Mouse (Mus musculus) heart, adult 9 months (tissue): ENCODE data around the gene Kdm2a.
A peak's percentile ranks its signal among the peaks of the same experiment; 100 is the strongest.

Experiments used
- DNase-seq, 2 experiments: peaks; one replicate each; pipeline ENCODE4 v3.0.0; 2022; ENCODE audit warnings: low spot score in 2 of 2

Kdm2a gene

GRCm38 (mm10) chr19:4299574-4300270, 98.4 kb downstream of the Kdm2a start:
- no peak for DNase-seq

GRCm38 (mm10) chr19:4299126-4299525, 99.0 kb downstream of the Kdm2a start:
- DNase-seq, result no peak

- no peak for DNase-seq
Measured at GRCm38 (mm10) chr19:4298322-4299121, 99.6 kb downstream of the Kdm2a start.

GRCm38 (mm10) chr19:4297851-4298250, 100.2 kb downstream of the Kdm2a start:
- DNase-seq, result no peak

- no peak for DNase-seq
Measured at GRCm38 (mm10) chr19:4296611-4297010, 101.5 kb downstream of the Kdm2a start.

- DNase-seq, result no peak
Measured at GRCm38 (mm10) chr19:4295391-4295790, 102.7 kb downstream of the Kdm2a start.

- peak; percentile 82 to 89 for DNase-seq
Measured at GRCm38 (mm10) chr19:4294381-4295097, 103.5 kb downstream of the Kdm2a start.

- no peak for DNase-seq
Measured at GRCm38 (mm10) chr19:4291161-4291560, 106.9 kb downstream of the Kdm2a start.

GRCm38 (mm10) chr19:4290749-4291148, 107.3 kb downstream of the Kdm2a start:
- no peak for DNase-seq

- DNase-seq, result peak in 1 of 2 experiments; percentile 28
Measured at GRCm38 (mm10) chr19:4283653-4284052, 114.4 kb downstream of the Kdm2a start.

- peak; percentile 86 to 87 for DNase-seq
Measured at GRCm38 (mm10) chr19:4282898-4283553, 115.1 kb downstream of the Kdm2a start, which contains the start of gene Ankrd13d. Gene Ankrd13d (minus strand): TSS chr19:4283137.

GRCm38 (mm10) chr19:4280425-4280824, 117.7 kb downstream of the Kdm2a start:
- DNase-seq, result no peak

GRCm38 (mm10) chr19:4279487-4279886, 118.6 kb downstream of the Kdm2a start:
- no peak for DNase-seq

GRCm38 (mm10) chr19:4270972-4271371, 127.1 kb downstream of the Kdm2a start:
- DNase-seq, result no peak

- no peak for DNase-seq
Measured at GRCm38 (mm10) chr19:4270187-4270586, 127.9 kb downstream of the Kdm2a start.

GRCm38 (mm10) chr19:4268566-4269361, 129.3 kb downstream of the Kdm2a start, which contains the start of gene Ssh3:
Gene Ssh3 (minus strand): TSS chr19:4269180.
- DNase-seq, result peak; percentile 60 to 63

- no peak for DNase-seq
Measured at GRCm38 (mm10) chr19:4265956-4266355, 132.1 kb downstream of the Kdm2a start.
